In genomic region chr12:59129592-59129991, GRCm38 (mm10) we compare ENCODE assay signal across 8 mouse cellular contexts. TPM values are rescaled to one million over a fixed set of nuclear protein-coding genes. Genes with fewer than 3 reads are reported as not detected.
DNase-seq lines count a peak whose midpoint lies in the region; ATAC-seq and TF ChIP-seq lines count a peak whose summit lies in the region.

No protein-coding gene starts in this region.

- H3K9ac ChIP-seq in liver, postnatal 0 days (replicated peaks) = peak overlapping the region; percentile 47

- H3K4me3 ChIP-seq in liver, postnatal 0 days (ENCODE audit: low read depth, low read length) = peak overlapping the region; percentile 80

- peak overlapping the region; percentile 99 for H3K27ac ChIP-seq in liver, postnatal 0 days (ENCODE audit: low read depth)

- no peaks in the 10 kb centered on the region for H3K36me3 ChIP-seq in liver, postnatal 0 days (replicated peaks; ENCODE audit: insufficient read depth, low read length)

- no peaks in the 10 kb centered on the region for H3K9me3 ChIP-seq in liver, postnatal 0 days (ENCODE audit: low read length)

- peak; percentile 21; the same call in 1 of the 2 replicates for ATAC-seq in common myeloid progenitor, adult 5-6 weeks (replicated peaks; ENCODE audit: low read depth, poor library complexity, severe bottlenecking)
- peak; percentile 10; the same call in 1 of the 2 replicates for ATAC-seq in granulocyte monocyte progenitor cell, adult 5-6 weeks (replicated peaks; ENCODE audit: poor library complexity, severe bottlenecking)
- ATAC-seq in liver, postnatal 0 days = peak; percentile 36

- peak; percentile 38 for DNase-seq in urinary bladder, postnatal 14 days (ENCODE audit: low spot score)
- DNase-seq in urinary bladder, adult 2 months (ENCODE audit: low spot score) = no peak
- DNase-seq in kidney, adult 11 months = peak; percentile 41
- DNase-seq in liver, postnatal 0 days = peak; percentile 19
- DNase-seq in retina, adult 2 months (ENCODE audit: low read depth, low spot score) = peak; percentile 44
- DNase-seq in Muller cell, postnatal 12 days (ENCODE audit: inconsistent ontology term) = no peak

- peak overlapping the region; percentile 96 for H3K4me2 ChIP-seq in liver, postnatal 0 days (ENCODE audit: low read depth, low read length)

- H3K27me3 ChIP-seq in liver, postnatal 0 days (ENCODE audit: insufficient read depth, low read length) = no peaks in the 10 kb centered on the region

- 26% methylated on average over 6 of the region's 6 CpGs for WGBS in liver, postnatal 0 days (ENCODE audit: insufficient replicate concordance)

- peak; percentile 40 for TF ChIP-seq CTCF in liver, postnatal 0 days (IDR thresholded peaks at IDR 0.05; ENCODE audit: low read depth)

- peaks cover 18% of the 10 kb centered on the region for H3K4me1 ChIP-seq in liver, postnatal 0 days (ENCODE audit: insufficient read depth)

- TF ChIP-seq EP300 in liver, postnatal 0 days (IDR thresholded peaks at IDR 0.05; ENCODE audit: low read depth) = no peak

RNA-seq across cellular contexts. Expression of gene Mia2, which starts 34.0 kb away (rescaled TPM):
- polyA plus RNA-seq in urinary bladder, adult 2 months (2012; rRNA removed) = 58.4 and 62.9 TPM in 2 replicates
- 131 and 162 TPM in 2 replicates for total RNA-seq in common myeloid progenitor, adult 5-6 weeks (2017)
- total RNA-seq in granulocyte monocyte progenitor cell, adult 5-6 weeks (2014; fragmentation: Nextera tagmentation) = 86.2 and 124 TPM in 2 replicates
- 119 and 151 TPM in 2 replicates for total RNA-seq in granulocyte monocyte progenitor cell, adult 5-6 weeks (2017)
- 74.3 and 75.2 TPM in 2 replicates for polyA plus RNA-seq in liver, postnatal 0 days (2015; fragmentation: Nextera tagmentation; extraction: Ambion mirVana)

Comparison
In these comparisons a context has a peak if more than half of its experiments do, and no peak if none do; other contexts are left out.
1. DNase-seq: peak in urinary bladder, postnatal 14 days (single experiment), kidney, adult 11 months (single experiment), liver, postnatal 0 days (single experiment) and retina, adult 2 months (single experiment); none in urinary bladder, adult 2 months (single experiment) and Muller cell, postnatal 12 days (single experiment).
2. Peak in every context shown above with its lines, with median percentiles within 50 percentile points of each other: ATAC-seq.